Mouse (Mus musculus) C2C12 (cell line): ENCODE results near the gene Tigit. TPM values are rescaled to one million over a fixed set of nuclear protein-coding genes. Genes with fewer than 3 reads are reported as not detected.

ENCODE experiments used
- H3K27me3 ChIP-seq: one replicate; pipeline ENCODE4 v1.6.1; 2011; ENCODE audit not compliant: control insufficient read depth, insufficient read depth, insufficient read length
- H3K36me3 ChIP-seq: one replicate; pipeline ENCODE4 v1.6.1; 2011; ENCODE audit not compliant: control insufficient read depth, insufficient read depth
- H3K4me3 ChIP-seq: one replicate; pipeline ENCODE4 v1.5.1; 2011; ENCODE audit warnings: mild to moderate bottlenecking, control low read depth; ENCODE audit not compliant: poor library complexity, insufficient read depth, severe bottlenecking
- H3K79me2 ChIP-seq: one replicate; pipeline ENCODE4 v1.6.1; 2011; ENCODE audit not compliant: control insufficient read depth, insufficient read depth
- H3K79me3 ChIP-seq: one replicate; pipeline ENCODE4 v1.6.1; 2011; ENCODE audit warnings: low read depth, control low read depth
- H3ac ChIP-seq: one replicate; pipeline ENCODE3; 2011; ENCODE audit warnings: low read depth; ENCODE audit not compliant: control insufficient read depth, insufficient read length
- CEBPB ChIP-seq: IDR thresholded peaks from one replicate; pipeline ENCODE4 v1.6.1; 2011; ENCODE audit warnings: low read depth, mild to moderate bottlenecking, control low read depth, moderate library complexity
- CTCF ChIP-seq: IDR thresholded peaks from one replicate; pipeline ENCODE4 v1.5.1; 2011; ENCODE audit not compliant: control insufficient read depth, insufficient read depth, insufficient read length
- FOSL1 ChIP-seq: IDR thresholded peaks from one replicate; pipeline ENCODE4 v1.8.0; 2011; ENCODE audit warnings: mild to moderate bottlenecking, low read length; ENCODE audit not compliant: poor library complexity, insufficient read depth, severe bottlenecking
- MAX ChIP-seq: IDR thresholded peaks from one replicate; pipeline ENCODE4 v1.6.1; 2011; ENCODE audit warnings: mild to moderate bottlenecking, control low read depth
- MYOD1 ChIP-seq: IDR thresholded peaks from one replicate; pipeline ENCODE4 v1.6.1; 2011; ENCODE audit warnings: low read depth; ENCODE audit not compliant: control insufficient read depth, insufficient read length
- MYOG ChIP-seq: IDR thresholded peaks from one replicate; pipeline ENCODE4 v1.6.1; 2011; ENCODE audit not compliant: control insufficient read depth, insufficient read length; ENCODE audit errors: extremely low read depth
- USF1 ChIP-seq: IDR thresholded peaks from one replicate; pipeline ENCODE4 v1.6.1; 2011; ENCODE audit warnings: low read depth, mild to moderate bottlenecking, control low read depth, moderate library complexity
- microRNA-seq: library from miRNA; unstranded; fragments of <30 nt; microRNA quantifications from one replicate; pipeline ENCODE4, GENCODE M21; 2019; ENCODE audit warnings: borderline microRNAs expressed
- polyA plus RNA-seq: library from polyadenylated mRNA; unstranded; fragments of >200 nt; fragmentation: generic; extraction: Trizol; gene quantifications from one replicate; pipeline ENCODE4 v1.2.1, GENCODE M21; 2012; ENCODE audit warnings: missing spikeins

Gene Tigit
- polyA plus RNA-seq, 1 experiment, result 10.1 TPM

DNA sequence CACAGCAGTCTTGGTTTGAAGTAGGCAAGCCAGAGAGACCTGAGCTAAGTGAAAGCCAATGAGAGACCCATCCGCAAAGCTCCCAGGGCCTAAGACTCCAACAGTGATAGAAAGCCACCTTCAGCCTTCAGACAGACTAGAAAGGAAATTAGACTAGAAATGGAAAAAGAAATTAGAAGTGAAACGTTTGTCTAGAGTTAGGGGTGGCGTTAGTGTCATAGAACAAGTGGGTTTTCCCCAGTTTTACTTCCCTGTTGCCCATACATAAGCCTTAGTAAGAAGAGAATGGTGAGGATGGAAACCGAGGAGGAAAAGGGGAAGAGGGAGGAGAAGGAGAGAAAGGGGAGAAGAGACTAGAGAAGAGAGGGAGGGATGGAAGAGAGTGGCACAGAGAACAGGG is 61.4 kb downstream of the Tigit start:
- no peaks in the 10 kb centered on the region for H3K79me2 ChIP-seq
- H3K27me3 ChIP-seq, result no peaks in the 10 kb centered on the region
- peaks cover 8% of the 10 kb centered on the region for H3K36me3 ChIP-seq
- no peaks in the 10 kb centered on the region for H3K79me3 ChIP-seq
- no peak overlapping the region for H3K4me3 ChIP-seq
- TF ChIP-seq MAX, result no peak
- TF ChIP-seq CEBPB, result no peak
- TF ChIP-seq MYOG, result no peak
- no peak for TF ChIP-seq CTCF
- TF ChIP-seq USF1, result no peak
- TF ChIP-seq MYOD1, result no peak
- TF ChIP-seq FOSL1, result no peak
- H3ac ChIP-seq, result no peak overlapping the region

DNA sequence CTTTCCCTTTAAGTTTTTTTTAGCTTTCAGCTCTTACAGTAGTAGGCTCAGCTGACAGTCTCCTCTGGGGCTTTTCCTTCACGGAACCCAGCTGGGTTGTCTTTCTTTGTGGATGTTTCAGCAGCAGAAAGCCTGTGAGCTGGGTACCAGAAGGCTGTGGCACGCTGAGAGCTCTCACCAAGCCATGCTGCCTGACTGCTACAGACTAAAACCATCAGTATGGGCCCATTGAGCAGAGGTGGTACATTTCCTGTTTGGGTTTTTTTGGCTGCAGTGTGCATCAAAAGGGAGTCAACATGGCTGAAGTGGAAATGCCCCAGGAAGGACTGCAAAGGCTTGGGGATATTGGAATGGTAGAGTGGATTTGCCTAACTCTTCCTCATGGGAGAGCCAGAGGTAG is 64.2 kb downstream of the Tigit start:
- TF ChIP-seq CEBPB (no peak), CTCF (no peak), MYOG (no peak), MYOD1 (no peak), USF1 (no peak), FOSL1 (no peak), MAX (no peak)
- Histone ChIP-seq H3K4me3 (no peak overlapping the region), H3ac (no peak overlapping the region)

More for the DNA sequence above, 64.2 kb downstream of the Tigit start:
- H3K79me3 ChIP-seq, result no peaks in the 10 kb centered on the region
- peaks cover 8% of the 10 kb centered on the region for H3K36me3 ChIP-seq
- no peaks in the 10 kb centered on the region for H3K27me3 ChIP-seq
- no peaks in the 10 kb centered on the region for H3K79me2 ChIP-seq

Small RNA genes lying within 50 kb of the gene (microRNA-seq; reads per million reads assigned to microRNA genes)
- gene Mir568, result not detected

Other genes starting within 250 kb of the Tigit start
- gene Drd3, start 89.9 kb upstream of the Tigit start, polyA plus RNA-seq, result not detected
- 0.98 TPM for gene Ccdc191, start 225.7 kb upstream of the Tigit start, polyA plus RNA-seq